Mouse (Mus musculus) lung, postnatal 0 days (tissue): ENCODE data around the gene Qsox2.

Experiments used
- CTCF ChIP-seq: IDR thresholded peaks from 2 replicates; pipeline ENCODE4 v1.5.1; 2016; ENCODE audit warnings: antibody characterized with exemption, mild to moderate bottlenecking
- EP300 ChIP-seq: IDR thresholded peaks from 2 replicates; pipeline ENCODE4 v1.6.1; 2016; ENCODE audit warnings: antibody characterized with exemption, mild to moderate bottlenecking, control low read depth

- no peak for TF ChIP-seq CTCF
- TF ChIP-seq EP300, result no peak
Observed at GRCm38 (mm10) chr2:26177189-26177588, 60.1 kb downstream of the Qsox2 start.
